Mouse (Mus musculus): ENCODE data around the gene Tm6sf2. TPM values are rescaled to one million over a fixed set of nuclear protein-coding genes. Genes with fewer than 3 reads are reported as not detected.

The Tm6sf2 gene
- 1.0 and 1.2 TPM in 2 replicates for polyA plus RNA-seq (2015; fragmentation: Nextera tagmentation; extraction: Ambion mirVana)

GRCm38 (mm10) chr8:70072441-70073069, at the start of gene Tm6sf2:
Gene Tm6sf2 (plus strand): TSS chr8:70072924.
- Histone ChIP-seq H3K4me3 (replicated peaks; ENCODE audit: low read length) (no peak within 1 kb of the TSS), H3K27me3 (replicated peaks; ENCODE audit: control insufficient read depth, insufficient read depth, low read length) (no peaks in the 10 kb centered on the region), H3K27ac (ENCODE audit: low read length) (no peak within 1 kb of the TSS), H3K4me2 (ENCODE audit: low read length) (no peak within 1 kb of the TSS), H3K9me3 (ENCODE audit: control insufficient read depth, low read length) (no peaks in the 10 kb centered on the region), H3K4me1 (replicated peaks; ENCODE audit: control insufficient read depth, insufficient read depth, low read length) (no peaks in the 10 kb centered on the region), H3K9ac (replicated peaks; ENCODE audit: low read depth, low read length) (no peak within 1 kb of the TSS), H3K36me3 (ENCODE audit: control insufficient read depth, insufficient read depth) (peaks cover 23% of the 10 kb centered on the region)
- 11% methylated on average over 18 of the region's 27 CpGs for WGBS
- peak; percentile 62 for ATAC-seq

GRCm38 (mm10) chr8:70023596-70023995, 49.1 kb upstream of the Tm6sf2 start:
- Histone ChIP-seq H3K9me3 (ENCODE audit: control insufficient read depth, low read length) (no peaks in the 10 kb centered on the region), H3K27ac (ENCODE audit: low read length) (no peak overlapping the region), H3K27me3 (replicated peaks; ENCODE audit: control insufficient read depth, insufficient read depth, low read length) (no peaks in the 10 kb centered on the region), H3K36me3 (ENCODE audit: control insufficient read depth, insufficient read depth) (peaks cover 89% of the 10 kb centered on the region), H3K4me2 (ENCODE audit: low read length) (no peak overlapping the region), H3K9ac (replicated peaks; ENCODE audit: low read depth, low read length) (no peak overlapping the region), H3K4me1 (replicated peaks; ENCODE audit: control insufficient read depth, insufficient read depth, low read length) (no peaks in the 10 kb centered on the region), H3K4me3 (replicated peaks; ENCODE audit: low read length) (no peak overlapping the region)
- 48% methylated on average over 8 of the region's 8 CpGs for WGBS
- ATAC-seq: no peak

- H3K36me3 ChIP-seq (ENCODE audit: control insufficient read depth, insufficient read depth): peaks cover 75% of the 10 kb centered on the region
- no peak overlapping the region for H3K9ac ChIP-seq (replicated peaks; ENCODE audit: low read depth, low read length)
- no peak overlapping the region for H3K27ac ChIP-seq (ENCODE audit: low read length)
- H3K4me2 ChIP-seq (ENCODE audit: low read length): no peak overlapping the region
- no peak for ATAC-seq
- 85% methylated on average over 2 of the region's 2 CpGs for WGBS
- H3K4me3 ChIP-seq (replicated peaks; ENCODE audit: low read length): no peak overlapping the region
- H3K9me3 ChIP-seq (ENCODE audit: control insufficient read depth, low read length): no peaks in the 10 kb centered on the region
- H3K27me3 ChIP-seq (replicated peaks; ENCODE audit: control insufficient read depth, insufficient read depth, low read length): no peaks in the 10 kb centered on the region
- no peaks in the 10 kb centered on the region for H3K4me1 ChIP-seq (replicated peaks; ENCODE audit: control insufficient read depth, insufficient read depth, low read length)
Observed at GRCm38 (mm10) chr8:70026151-70026550, 46.6 kb upstream of the Tm6sf2 start.

- H3K9me3 ChIP-seq (ENCODE audit: control insufficient read depth, low read length): no peaks in the 10 kb centered on the region
- no peak overlapping the region for H3K4me3 ChIP-seq (replicated peaks; ENCODE audit: low read length)
- ATAC-seq: no peak
- no peaks in the 10 kb centered on the region for H3K27me3 ChIP-seq (replicated peaks; ENCODE audit: control insufficient read depth, insufficient read depth, low read length)
- H3K27ac ChIP-seq (ENCODE audit: low read length): no peak overlapping the region
- H3K4me2 ChIP-seq (ENCODE audit: low read length): no peak overlapping the region
- H3K36me3 ChIP-seq (ENCODE audit: control insufficient read depth, insufficient read depth): peaks cover 41% of the 10 kb centered on the region
- WGBS: 100% methylated on average over 1 of the region's 1 CpGs
- no peak overlapping the region for H3K9ac ChIP-seq (replicated peaks; ENCODE audit: low read depth, low read length)
- H3K4me1 ChIP-seq (replicated peaks; ENCODE audit: control insufficient read depth, insufficient read depth, low read length): no peaks in the 10 kb centered on the region
Observed at GRCm38 (mm10) chr8:70030255-70030654, 42.5 kb upstream of the Tm6sf2 start.

GRCm38 (mm10) chr8:70037994-70038393, 34.7 kb upstream of the Tm6sf2 start:
- Histone ChIP-seq H3K27me3 (replicated peaks; ENCODE audit: control insufficient read depth, insufficient read depth, low read length) (no peaks in the 10 kb centered on the region), H3K9ac (replicated peaks; ENCODE audit: low read depth, low read length) (no peak overlapping the region), H3K4me3 (replicated peaks; ENCODE audit: low read length) (no peak overlapping the region), H3K4me1 (replicated peaks; ENCODE audit: control insufficient read depth, insufficient read depth, low read length) (peaks cover 20% of the 10 kb centered on the region), H3K27ac (ENCODE audit: low read length) (no peak overlapping the region), H3K9me3 (ENCODE audit: control insufficient read depth, low read length) (no peaks in the 10 kb centered on the region), H3K36me3 (ENCODE audit: control insufficient read depth, insufficient read depth) (no peaks in the 10 kb centered on the region), H3K4me2 (ENCODE audit: low read length) (no peak overlapping the region)
- ATAC-seq: no peak
- 97% methylated on average over 1 of the region's 1 CpGs for WGBS

- WGBS: 1% methylated on average over 47 of the region's 47 CpGs
- peak overlapping the region; percentile 63 for H3K4me3 ChIP-seq (replicated peaks; ENCODE audit: low read length)
- no peak overlapping the region for H3K27ac ChIP-seq (ENCODE audit: low read length)
Observed at GRCm38 (mm10) chr8:70041885-70042546, 30.7 kb upstream of the Tm6sf2 start.

GRCm38 (mm10) chr8:70042583-70043455, 29.9 kb upstream of the Tm6sf2 start, which contains the start of the genes Mau2 and Sugp1:
Gene Mau2 (minus strand): TSS chr8:70042734.
Gene Sugp1 (plus strand): TSS chr8:70042813.
- Histone ChIP-seq H3K9ac (replicated peaks; ENCODE audit: low read depth, low read length) (peak within 1 kb of the TSS; percentile 84), H3K4me2 (ENCODE audit: low read length) (peak within 1 kb of the TSS; percentile 98), H3K36me3 (ENCODE audit: control insufficient read depth, insufficient read depth) (no peaks in the 10 kb centered on the region), H3K4me1 (replicated peaks; ENCODE audit: control insufficient read depth, insufficient read depth, low read length) (peaks cover 30% of the 10 kb centered on the region), H3K27ac (ENCODE audit: low read length) (peak within 1 kb of the TSS; percentile 80), H3K4me3 (replicated peaks; ENCODE audit: low read length) (peak within 1 kb of the TSS; percentile 63), H3K9me3 (ENCODE audit: control insufficient read depth, low read length) (no peaks in the 10 kb centered on the region), H3K27me3 (replicated peaks; ENCODE audit: control insufficient read depth, insufficient read depth, low read length) (no peaks in the 10 kb centered on the region)
- WGBS: under 1% methylated on average over 65 of the region's 65 CpGs
- ATAC-seq: peak; percentile 97

More at GRCm38 (mm10) chr8:70041885-70042546, 30.7 kb upstream of the Tm6sf2 start:
- Histone ChIP-seq H3K36me3 (ENCODE audit: control insufficient read depth, insufficient read depth) (no peaks in the 10 kb centered on the region), H3K4me2 (ENCODE audit: low read length) (peak overlapping the region; percentile 90), H3K4me1 (replicated peaks; ENCODE audit: control insufficient read depth, insufficient read depth, low read length) (peaks cover 30% of the 10 kb centered on the region), H3K9ac (replicated peaks; ENCODE audit: low read depth, low read length) (peak overlapping the region; percentile 84), H3K27me3 (replicated peaks; ENCODE audit: control insufficient read depth, insufficient read depth, low read length) (no peaks in the 10 kb centered on the region), H3K9me3 (ENCODE audit: control insufficient read depth, low read length) (no peaks in the 10 kb centered on the region)
- ATAC-seq: peak; percentile 45

- no peaks in the 10 kb centered on the region for H3K9me3 ChIP-seq (ENCODE audit: control insufficient read depth, low read length)
- peak overlapping the region; percentile 98 for H3K4me2 ChIP-seq (ENCODE audit: low read length)
- no peak overlapping the region for H3K9ac ChIP-seq (replicated peaks; ENCODE audit: low read depth, low read length)
- WGBS: 87% methylated on average over 5 of the region's 5 CpGs
- H3K36me3 ChIP-seq (ENCODE audit: control insufficient read depth, insufficient read depth): peaks cover 5% of the 10 kb centered on the region; the same call in 1 of the 2 replicates
- H3K4me1 ChIP-seq (replicated peaks; ENCODE audit: control insufficient read depth, insufficient read depth, low read length): peaks cover 30% of the 10 kb centered on the region
- no peak for ATAC-seq
- no peak overlapping the region for H3K27ac ChIP-seq (ENCODE audit: low read length)
- H3K4me3 ChIP-seq (replicated peaks; ENCODE audit: low read length): peak overlapping the region; percentile 63; the same call in 1 of the 2 replicates
- H3K27me3 ChIP-seq (replicated peaks; ENCODE audit: control insufficient read depth, insufficient read depth, low read length): no peaks in the 10 kb centered on the region
Observed at GRCm38 (mm10) chr8:70043996-70044395, 28.7 kb upstream of the Tm6sf2 start.

GRCm38 (mm10) chr8:70049662-70050061, 23.1 kb upstream of the Tm6sf2 start:
- no peaks in the 10 kb centered on the region for H3K27me3 ChIP-seq (replicated peaks; ENCODE audit: control insufficient read depth, insufficient read depth, low read length)
- H3K36me3 ChIP-seq (ENCODE audit: control insufficient read depth, insufficient read depth): peaks cover 24% of the 10 kb centered on the region
- H3K4me1 ChIP-seq (replicated peaks; ENCODE audit: control insufficient read depth, insufficient read depth, low read length): no peaks in the 10 kb centered on the region
- no peak overlapping the region for H3K27ac ChIP-seq (ENCODE audit: low read length)
- no peak overlapping the region for H3K9ac ChIP-seq (replicated peaks; ENCODE audit: low read depth, low read length)
- no peaks in the 10 kb centered on the region for H3K9me3 ChIP-seq (ENCODE audit: control insufficient read depth, low read length)
- ATAC-seq: no peak
- no peak overlapping the region for H3K4me3 ChIP-seq (replicated peaks; ENCODE audit: low read length)
- H3K4me2 ChIP-seq (ENCODE audit: low read length): no peak overlapping the region

Measured in forebrain, embryonic 16.5 days (tissue).